Mouse (Mus musculus) ovary, postnatal 36 days (tissue): ENCODE data around the gene Hipk3.

Experiments used
- DNase-seq: peaks from one replicate; pipeline ENCODE4 v3.0.0; 2022; ENCODE audit warnings: low spot score, mixed read lengths

Gene Hipk3

DNA sequence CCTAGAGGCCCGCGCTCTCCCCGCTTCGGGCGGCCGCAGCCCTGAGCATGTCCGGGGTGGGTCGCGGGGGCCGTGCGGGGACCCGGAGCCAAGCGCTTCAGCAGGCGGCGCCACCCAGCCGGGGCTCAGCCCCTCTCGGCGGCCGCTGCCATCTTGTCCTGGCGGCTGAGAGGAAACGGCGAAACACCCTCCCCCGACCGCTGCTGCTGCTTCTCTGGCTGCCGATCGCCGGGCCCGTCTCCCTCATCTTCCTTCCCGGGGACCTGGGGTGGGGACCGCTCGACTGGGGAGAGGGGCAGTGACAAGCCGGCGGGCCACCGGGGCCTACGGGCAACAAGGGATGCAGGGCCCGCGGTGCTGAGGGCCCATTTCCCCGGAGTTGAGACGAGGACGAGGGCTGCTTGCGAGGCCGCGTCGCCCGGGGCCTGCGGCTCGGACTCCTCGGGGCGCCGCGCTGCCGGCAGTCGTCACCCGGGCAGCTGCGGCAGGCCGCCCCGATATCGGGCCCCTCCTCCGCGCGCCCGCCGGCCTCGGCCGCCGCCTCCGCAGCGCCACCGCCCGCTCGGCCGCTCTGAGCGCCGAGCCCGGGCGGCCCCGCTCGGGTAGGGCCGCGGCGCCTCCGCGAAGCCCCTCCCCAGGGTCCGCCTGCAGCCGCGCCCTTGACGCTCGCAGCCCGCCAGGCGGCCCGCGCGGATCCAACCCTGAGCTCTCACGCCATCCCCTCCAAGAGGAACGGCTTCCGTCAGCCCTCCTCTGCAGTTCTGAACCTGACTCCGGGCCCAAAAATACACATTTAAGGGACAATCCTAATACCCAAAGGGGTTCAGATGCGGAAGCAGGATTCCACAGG is at the start of gene Hipk3:
Gene Hipk3, minus strand, starts transcription at position 496 of the 850 bp plus-strand sequence.
- peak; percentile 89 for DNase-seq

DNA sequence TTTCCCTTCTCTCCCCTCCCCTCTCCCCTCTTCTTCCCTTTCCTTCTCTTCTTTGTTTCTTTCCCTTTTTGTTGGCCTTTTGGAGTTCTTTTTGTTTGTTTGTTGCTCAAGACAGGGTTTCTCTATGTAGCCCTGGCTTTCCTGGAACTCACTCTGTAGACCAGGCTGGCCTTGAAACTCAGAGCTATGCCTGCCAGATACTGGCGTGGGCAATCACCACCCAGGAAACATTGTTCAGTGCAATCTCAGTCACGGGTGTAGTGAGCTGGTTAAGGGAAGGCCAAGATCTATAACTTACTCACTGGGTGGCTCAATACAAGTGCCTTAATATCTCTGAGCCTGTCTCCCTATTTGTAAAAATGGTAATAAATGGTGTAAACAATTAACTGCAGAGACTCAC is 46.0 kb upstream of the Hipk3 start:
- no peak for DNase-seq

DNA sequence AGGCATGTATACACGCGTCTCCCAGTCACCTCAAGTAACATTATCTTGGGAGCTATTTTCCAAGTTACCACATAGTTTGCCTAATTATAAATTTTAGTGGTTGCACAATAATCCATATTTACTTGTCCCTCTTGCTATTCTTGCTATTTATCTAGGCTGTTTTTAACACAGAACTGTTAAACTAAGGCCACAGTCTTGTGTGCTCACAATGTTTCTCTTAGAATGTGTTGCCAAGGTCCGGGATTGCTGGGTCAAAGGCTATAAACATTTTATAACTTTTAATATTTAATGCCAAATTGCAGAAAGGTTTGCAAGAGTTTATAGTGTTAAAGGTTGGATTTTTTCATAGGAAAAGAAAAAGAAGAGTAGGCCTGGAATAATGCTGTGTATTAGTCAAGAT is 40.5 kb upstream of the Hipk3 start:
- DNase-seq = no peak

DNA sequence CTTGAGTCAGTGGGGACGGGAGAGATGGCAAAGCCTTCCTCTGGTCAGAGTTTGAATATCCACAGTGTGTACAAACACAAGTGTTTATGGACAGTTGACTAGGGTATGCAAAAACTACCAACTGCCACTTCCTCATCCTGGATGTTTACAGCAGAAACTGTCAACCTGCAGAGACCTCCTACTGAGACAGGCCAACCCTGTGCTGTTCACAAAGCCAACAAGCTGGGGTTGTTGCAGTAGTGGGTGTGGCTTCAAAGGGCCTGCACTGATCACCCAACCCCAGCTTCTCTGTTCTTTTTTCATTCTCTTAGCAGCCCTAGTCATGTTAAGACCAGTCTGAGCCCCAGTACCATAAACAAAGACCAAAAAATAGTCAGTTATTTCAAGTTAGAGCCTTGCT is 38.3 kb upstream of the Hipk3 start:
- no peak for DNase-seq

DNA sequence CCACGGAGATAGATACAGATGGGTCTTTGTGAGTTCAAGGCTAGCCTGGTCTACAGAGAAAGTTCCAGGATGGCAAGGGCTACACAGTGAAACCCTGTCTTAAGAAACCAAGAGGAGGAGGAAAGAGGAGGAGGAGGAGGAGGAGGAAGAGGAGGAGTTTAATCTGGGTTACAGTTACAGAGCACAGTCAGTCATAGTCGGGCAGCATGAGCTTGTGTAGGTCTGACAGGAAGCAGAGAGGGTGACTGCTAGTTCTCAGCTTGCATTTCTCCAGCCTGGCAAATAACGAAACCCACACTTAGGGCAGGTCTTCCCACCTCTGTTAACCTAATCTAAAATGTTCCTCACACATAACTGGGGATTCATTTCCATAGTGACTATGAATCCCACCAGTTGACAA is 32.3 kb upstream of the Hipk3 start:
- no peak for DNase-seq

DNA sequence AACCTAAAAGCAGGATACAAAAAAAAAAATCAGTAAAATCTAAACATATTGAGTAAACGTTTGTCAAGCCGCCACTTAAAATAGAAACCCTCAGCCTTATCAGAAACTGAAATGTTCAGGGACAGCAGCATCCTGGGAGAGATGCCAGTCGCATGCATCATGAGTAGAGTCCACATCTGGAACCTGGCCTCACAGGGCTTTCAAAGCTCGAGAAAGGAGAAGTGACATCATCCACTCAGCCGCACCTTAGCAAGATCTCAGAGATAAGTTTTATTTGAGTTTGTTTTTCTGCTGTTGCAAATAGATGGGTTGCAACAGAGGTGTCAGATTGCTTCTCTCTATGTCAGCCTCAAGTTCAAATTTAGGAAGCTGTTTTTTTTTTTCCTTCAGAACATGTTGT is 31.3 kb upstream of the Hipk3 start:
- DNase-seq = no peak

DNA sequence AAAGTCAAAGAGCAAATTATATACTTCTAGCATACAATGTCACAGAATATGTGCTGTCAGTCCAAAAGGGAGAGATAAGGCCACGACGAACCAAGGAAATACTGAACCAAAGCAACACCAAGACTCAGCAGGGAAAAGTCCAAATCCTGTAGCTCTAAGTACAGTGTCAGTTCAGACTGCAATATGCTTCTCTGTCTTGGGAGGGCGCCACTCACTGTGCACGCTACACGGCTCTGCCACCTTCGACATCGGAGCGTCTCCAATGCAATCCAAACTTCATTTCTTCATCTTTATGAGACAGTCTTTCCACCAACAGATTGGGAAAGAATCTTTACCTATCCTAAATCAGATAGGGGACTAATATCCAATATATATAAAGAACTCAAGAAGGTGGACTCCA is 17.4 kb upstream of the Hipk3 start:
- no peak for DNase-seq

DNA sequence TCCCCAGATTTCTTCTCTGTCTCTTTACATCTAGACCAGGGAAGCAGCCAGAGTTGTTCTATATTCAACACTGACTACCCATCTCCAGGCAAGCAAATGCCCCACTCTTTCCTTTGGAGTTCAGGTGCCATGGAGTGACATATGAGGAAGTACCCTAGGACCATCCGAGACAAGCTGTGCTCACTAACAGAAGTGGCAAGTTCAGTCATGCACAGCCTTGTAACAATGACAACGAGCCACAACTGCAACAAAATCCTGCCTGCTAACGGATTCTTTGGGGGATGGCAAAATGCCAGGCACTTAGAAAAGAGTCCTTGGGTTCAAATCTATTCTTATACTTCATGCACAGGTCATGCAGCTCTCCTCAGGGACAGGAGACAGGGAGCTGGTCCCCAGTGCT is 8.1 kb upstream of the Hipk3 start:
- no peak for DNase-seq

DNA sequence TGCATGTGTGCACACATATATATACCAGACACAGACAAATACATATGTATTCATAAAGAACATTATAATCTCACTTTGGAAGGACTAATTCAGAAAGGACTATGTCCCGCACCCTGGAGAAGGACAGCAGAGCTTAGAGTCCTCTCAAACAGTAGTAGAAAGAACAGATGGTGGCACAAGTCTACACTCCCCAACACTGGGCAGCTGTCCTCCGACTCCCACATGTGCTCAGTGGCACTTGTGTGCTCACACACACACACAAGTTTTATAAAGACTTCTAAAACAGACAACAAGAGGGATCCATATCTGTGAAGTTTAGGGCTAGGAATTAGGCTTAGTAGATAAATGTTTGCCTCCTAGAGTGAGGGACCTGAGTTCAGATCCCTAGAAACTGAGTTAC is 6.8 kb upstream of the Hipk3 start:
- no peak for DNase-seq

DNA sequence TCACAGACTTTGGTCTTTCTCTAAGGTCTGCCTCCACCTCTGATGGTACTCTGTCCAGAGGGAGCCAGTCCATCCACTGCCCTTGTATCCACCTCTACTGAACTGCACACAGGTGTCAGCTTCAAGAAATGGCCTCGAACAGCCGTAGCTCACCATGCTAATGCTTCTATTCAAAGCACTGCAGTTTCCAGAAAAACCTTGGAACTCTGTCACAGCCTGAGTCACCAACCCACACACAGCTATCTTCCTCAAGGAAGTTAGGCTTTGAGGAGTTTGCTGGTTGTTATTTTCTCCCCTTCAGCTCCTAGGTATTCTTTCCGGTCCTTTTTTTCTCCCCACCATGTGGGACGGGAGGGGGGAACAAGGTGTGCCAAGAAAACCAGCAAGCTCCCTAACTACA is 3.5 kb upstream of the Hipk3 start:
- DNase-seq = no peak

DNA sequence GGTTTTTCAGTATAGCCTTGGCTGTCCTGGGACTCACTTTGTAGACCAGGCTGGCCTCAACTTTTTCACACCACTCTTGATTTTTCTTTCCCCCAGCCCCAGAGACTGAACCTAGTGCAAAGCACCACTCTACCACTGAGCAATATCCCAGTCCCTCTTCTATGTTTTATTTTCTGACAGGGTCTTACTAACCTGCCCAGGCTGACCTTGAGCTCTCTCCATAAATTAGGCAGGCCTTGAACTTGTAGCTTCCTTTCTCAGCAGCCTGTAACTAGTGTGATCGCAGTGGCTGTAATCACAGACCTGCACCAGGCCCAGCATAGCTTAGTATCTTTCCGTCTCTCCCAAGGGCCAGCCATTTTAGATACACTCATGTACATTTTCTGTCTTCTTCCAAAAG is 3.0 kb upstream of the Hipk3 start:
- DNase-seq = no peak

DNA sequence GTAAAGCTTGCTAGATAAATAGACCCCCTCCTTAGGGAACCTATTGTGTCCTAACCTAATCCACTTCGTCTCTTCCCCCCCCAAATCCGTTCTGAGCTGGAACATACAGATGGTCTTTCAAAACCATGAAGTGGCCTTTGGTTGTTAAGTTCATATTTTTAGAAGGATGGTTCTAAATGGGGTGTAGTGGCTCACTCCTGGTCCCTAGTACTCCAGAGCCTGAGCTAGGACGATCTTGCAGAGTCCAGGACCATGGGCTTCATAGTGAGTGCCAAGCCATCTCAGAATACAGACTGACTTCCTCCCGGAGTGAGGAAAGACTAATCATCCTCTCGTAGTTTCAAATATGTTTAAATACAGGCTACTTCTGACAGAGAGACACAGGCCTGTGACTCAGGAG is 2.0 kb upstream of the Hipk3 start:
- no peak for DNase-seq

DNA sequence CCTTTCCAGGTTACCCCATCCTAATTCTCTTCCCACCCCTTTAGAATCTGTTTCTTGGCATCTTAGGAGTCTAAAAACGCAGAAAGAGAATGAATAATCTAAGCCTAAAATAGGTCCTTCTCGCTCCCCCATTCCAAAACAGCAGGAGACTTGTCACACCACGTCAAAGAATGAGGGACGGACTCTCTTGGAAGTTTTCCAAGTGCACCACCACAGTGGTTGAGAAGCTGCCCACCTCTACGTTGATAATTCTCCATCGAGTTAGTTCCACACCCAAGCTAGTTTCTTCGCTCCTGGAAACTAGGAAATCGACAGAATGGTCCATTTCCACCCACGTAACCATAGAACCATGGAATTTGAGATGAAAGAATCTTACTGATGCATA is 547 bp upstream of the Hipk3 start:
- DNase-seq = no peak

DNA sequence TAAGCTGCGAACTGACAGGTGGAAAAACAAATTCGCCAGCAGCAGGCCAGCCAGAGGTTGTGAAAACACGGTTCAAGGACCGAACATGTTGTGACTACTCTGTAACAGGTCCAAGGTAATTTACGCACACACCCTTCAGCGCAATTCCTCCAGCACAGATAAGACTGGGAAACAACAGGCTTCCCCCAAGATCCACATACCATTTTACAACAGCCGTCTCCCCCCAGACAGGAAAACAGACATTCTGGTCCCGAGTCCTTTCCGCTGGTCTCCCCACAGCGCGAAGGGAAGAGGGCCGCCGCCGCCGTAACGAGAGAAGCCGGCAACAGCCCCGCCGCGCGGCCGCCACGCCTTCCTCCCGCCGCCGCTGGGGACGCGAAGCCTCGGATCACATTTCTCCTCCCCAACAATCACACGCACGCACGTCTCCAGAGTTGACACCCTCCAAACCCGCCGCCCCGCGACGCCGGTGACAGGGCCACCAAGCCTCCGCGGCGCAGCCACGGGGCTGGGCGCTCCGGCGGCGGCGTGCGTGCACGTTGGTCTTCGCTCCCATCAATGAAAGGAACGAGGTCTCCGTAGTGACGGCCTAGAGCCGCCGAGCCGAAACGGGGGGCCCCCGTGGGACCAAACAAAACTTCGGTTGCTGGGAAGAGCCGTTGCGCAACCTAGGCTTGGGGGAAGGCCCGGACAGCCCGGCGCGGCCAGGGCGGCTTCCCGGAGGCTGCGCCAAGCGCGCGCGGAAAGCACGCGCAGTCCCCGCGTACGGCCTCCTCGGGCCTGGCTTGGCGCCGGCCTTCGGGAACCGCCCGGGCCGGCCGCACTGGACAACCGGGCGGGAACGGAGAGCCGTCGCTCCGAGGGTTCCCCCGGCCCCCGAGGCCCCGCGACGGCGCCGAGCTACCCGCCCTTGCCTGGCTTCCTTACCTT is 960 bp downstream of the Hipk3 start:
- peak; percentile 79 for DNase-seq

DNA sequence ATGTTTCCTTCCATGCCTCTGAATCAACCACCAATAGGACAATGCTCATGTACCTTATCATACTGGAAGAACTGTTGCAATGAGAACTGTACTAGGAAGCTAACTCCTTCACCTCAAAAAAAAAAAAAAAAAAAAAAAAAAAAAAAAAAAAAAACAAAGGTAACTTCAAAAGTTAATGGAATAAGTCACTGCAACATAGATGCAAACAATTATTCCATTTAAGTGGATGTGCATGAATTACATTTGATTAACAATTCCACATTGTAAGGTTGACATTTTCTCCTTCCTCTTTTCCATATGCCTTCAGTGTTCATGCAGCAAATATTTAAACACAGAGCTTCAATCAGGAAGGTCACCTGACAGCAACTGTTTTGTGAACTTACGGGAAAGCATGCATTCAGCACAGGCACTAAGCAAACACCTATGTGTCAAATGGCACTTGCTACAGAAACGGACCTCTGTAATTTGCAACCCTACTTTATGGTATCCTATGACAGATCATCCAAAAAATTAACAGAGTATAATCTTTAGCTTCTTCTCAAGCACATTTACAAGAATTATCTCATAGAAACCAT is 2.9 kb downstream of the Hipk3 start:
- no peak for DNase-seq

DNA sequence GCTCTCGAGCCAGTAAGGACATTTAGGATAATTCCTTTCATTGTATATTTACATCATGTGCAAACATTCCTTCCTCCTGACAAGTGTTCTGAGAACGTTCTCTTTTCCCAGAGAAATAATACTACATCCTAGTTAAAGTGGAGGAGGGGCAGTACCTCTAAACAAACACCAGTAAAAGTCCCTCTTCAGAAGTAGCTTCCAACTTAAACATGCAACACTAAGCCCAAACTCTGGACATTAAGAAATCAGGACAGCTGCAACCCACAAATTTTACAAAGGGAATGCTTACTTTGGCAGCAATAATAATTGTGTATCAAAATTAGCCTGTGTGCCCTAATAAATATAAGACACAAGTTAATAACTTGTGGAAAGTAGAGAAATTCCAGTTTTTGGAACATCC is 3.5 kb downstream of the Hipk3 start:
- DNase-seq = no peak

DNA sequence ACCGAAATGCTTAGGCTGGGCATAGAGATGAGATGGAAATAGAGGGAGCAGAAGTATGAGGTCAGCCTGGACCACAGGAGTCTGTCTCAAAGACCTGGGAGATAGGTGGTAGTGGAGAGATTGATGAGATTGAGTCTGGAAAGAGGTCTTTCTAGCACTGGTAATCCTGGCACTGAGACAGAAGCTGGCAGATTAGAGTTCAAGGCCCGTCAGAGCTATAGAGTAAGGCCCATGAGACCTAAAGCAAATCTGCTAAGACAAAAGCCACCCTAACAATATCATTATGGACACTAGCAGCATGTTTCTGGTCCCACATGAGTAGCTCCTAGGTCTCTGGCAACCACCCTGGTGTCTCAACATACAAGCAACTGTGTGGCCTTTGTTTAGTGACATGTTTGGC is 4.4 kb downstream of the Hipk3 start:
- DNase-seq = no peak

DNA sequence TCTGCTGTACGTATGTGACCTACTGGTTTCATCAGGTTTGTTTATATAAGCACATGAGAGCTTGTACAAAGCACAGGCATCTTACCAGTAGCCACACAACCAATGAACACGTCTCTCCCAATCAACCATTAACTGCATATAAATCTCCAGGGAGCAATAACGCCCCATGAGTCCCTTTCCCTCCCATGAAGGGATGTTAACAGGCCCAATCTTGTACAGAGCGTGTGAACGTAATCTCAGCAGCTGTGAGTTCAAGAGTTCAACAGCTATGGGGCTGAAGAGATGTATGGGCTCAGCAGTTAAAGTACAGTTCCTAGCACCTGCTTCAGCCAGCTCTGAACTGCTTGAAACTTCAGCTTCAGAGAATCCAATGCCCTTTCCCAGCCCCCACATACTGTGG is 9.8 kb downstream of the Hipk3 start:
- no peak for DNase-seq

DNA sequence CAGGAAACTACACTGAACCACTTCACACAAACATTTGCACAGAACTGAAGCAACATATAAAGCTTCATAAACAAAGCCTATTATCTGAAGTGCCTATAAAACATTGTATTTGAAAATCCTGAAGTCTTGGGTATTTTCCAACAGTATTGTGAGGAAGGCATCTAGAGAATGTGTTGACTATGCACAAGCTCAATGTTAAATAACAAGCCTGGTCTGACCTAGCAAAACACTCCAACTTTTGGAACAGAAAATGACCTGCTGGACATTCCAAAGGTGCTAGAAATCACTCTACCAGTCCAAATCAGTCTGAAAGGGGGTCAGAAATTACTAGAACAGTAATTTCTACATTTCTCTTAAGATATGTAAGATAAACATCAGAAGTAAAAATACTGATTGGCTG is 12.1 kb downstream of the Hipk3 start:
- no peak for DNase-seq

DNA sequence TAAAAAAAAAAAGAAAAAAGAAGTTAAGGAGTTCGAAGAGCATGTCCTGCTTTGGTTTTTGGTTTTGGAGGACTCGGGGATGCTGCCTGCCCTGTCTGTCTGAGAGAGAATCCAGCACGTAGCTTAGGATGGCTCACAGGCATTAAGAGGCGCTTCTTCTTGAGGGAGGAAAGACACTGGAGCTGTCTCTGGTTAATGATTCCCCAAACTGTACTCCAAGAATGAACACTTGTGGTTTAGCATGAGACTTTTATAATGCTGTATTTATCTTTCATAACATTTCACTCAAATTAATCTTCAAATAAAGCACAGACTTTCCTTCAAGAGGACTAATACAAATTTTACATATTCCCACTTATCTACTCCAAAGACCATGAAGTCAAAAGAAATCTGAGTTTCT is 15.2 kb downstream of the Hipk3 start:
- no peak for DNase-seq

DNA sequence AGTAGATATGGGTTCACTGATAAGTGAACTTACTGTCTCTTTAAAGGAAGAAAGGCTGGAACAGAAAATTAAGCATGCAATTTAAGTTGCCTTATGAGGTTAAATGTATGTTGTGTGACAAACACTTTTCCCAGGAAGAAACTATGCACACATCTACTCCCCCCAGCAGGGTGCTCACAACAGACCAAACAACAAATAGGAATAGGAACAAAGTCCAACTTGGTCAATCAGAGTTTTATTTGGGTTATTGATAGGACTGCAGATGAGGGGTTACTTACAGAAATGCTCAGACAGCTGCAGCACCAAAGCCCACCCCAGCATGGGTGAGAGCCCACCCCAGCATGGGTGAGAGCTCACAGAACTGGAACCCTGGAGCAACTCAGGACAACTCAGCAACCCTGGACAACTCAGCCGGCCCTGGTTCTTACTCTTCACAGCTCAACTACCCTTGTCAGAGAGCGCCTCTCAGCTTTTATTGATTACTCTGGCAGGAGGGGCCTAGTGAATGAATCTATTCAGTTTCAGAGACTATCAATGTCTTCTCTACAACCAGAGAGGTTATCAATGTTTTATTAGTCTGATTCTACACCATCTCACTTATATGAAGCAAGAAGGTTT is 16.7 kb downstream of the Hipk3 start:
- DNase-seq = no peak

DNA sequence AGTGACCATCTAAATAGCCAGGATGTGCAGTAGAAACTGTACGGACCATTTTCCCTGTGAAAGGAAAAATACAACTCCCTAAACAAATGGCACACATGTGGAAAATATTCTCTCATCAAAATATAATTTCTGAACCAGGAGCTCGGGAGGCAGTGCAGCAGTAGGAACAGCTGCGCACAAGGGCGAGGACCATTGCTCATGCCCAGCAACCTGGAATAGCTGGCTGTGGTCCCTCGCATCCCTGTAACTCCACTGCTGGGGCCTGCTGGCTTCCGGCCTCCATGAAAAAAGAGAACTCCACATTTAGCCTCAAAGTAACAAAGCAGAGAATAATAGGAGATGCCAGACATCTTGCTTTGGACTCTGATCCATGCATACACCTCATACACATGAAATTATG is 22.2 kb downstream of the Hipk3 start:
- no peak for DNase-seq

DNA sequence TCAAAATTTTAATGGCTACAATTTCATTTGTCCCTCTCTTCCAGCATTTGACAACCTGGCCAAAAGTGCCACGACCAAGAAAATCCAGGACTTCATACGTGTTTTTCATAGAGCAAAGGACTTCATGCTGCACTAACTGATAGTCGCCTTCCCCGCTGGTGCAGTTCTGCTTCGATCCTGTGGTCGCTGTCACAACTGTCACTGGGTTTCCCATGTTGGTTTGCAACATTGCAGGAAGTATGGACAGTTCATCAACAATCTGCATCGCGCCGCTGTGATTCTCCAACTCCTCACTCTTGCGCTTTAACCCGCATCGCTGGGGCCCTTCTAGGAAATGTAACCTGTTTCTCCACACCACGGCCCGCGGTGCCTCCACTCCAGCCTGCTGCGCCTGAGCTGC is 23.1 kb downstream of the Hipk3 start:
- DNase-seq = no peak
